Mouse (Mus musculus): ENCODE data around the gene Bcl2.

DNA sequence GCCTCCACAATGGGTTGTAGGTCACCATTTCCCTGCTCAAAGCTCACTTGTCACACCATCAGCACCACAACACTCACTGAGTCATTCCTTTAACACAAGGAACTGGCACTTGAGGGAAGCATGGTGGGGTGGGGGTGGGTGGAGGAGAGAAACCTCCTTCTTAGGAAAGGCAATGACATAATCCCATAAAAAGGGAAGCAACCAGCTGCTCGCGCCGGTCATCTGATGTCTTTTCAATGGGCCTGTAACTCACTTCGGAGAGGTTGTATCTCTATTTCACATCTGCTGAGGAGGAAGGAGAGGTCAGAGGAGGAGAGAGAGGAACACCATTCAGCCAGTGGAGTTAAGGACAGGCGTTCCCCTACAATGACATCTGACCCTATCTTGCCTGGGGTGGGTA is 86.8 kb downstream of the Bcl2 start:
- TF ChIP-seq CTCF (IDR thresholded peaks at IDR 0.05; ENCODE audit: borderline replicate concordance, insufficient read depth, low read length) (no peak), POLR2A (IDR thresholded peaks at IDR 0.05; ENCODE audit: low read depth, low read length) (no peak)
